Mouse (Mus musculus) brown adipose tissue, adult 24 weeks (tissue): ENCODE measurements around the gene Zcchc24. TPM values are rescaled to one million over a fixed set of nuclear protein-coding genes. Genes with fewer than 3 reads are reported as not detected.

Experiments
- H3K27ac ChIP-seq: fragments of 200-500 bp; replicated peaks from 2 replicates; pipeline ENCODE4 v1.5.1; 2012; ENCODE audit warnings: low read depth, mild to moderate bottlenecking, low read length
- H3K4me1 ChIP-seq: fragments of 200-500 bp; 2 replicates; pipeline ENCODE4 v1.6.1; 2012; ENCODE audit warnings: low read length, mixed read lengths; ENCODE audit not compliant: control insufficient read depth, insufficient read depth, insufficient read length
- H3K4me3 ChIP-seq: fragments of 200-500 bp; 2 replicates; pipeline ENCODE4 v1.5.1; 2012; ENCODE audit warnings: low read depth, mild to moderate bottlenecking, low read length, moderate library complexity; ENCODE audit not compliant: insufficient read depth
- polyA plus RNA-seq: library from polyadenylated mRNA; stranded (reverse); fragments of >200 nt; gene quantifications from 2 replicates; pipeline ENCODE4 v1.2.4, GENCODE M21; 2012; ENCODE audit not compliant: missing spikeins, insufficient read depth, insufficient read length

Zcchc24 gene
- polyA plus RNA-seq, 1 experiment: 42.1 TPM

- H3K4me1 ChIP-seq: peaks cover 20% of the 10 kb centered on the region
- H3K4me3 ChIP-seq: no peak overlapping the region
- H3K27ac ChIP-seq: no peak overlapping the region
Observed at GRCm38 (mm10) chr14:25725690-25726089, 43.1 kb downstream of the Zcchc24 start.

- H3K27ac ChIP-seq: 0 out of 2 replicates have a peak overlapping the region, but pooled peaks have one; percentile 16
- H3K4me3 ChIP-seq: no peak overlapping the region
- H3K4me1 ChIP-seq: peaks cover 20% of the 10 kb centered on the region
Observed at GRCm38 (mm10) chr14:25725032-25725497, 43.8 kb downstream of the Zcchc24 start.

- H3K4me1 ChIP-seq: peaks cover 19% of the 10 kb centered on the region
- no peak overlapping the region for H3K27ac ChIP-seq
- H3K4me3 ChIP-seq: no peak overlapping the region
Observed at GRCm38 (mm10) chr14:25720962-25721707, 47.7 kb downstream of the Zcchc24 start.

- H3K4me3 ChIP-seq: no peak overlapping the region
- H3K4me1 ChIP-seq: peaks cover 7% of the 10 kb centered on the region; the same call in 1 of the 2 replicates
- H3K27ac ChIP-seq: no peak overlapping the region
Observed at GRCm38 (mm10) chr14:25719371-25719770, 49.5 kb downstream of the Zcchc24 start.

GRCm38 (mm10) chr14:25718471-25718870 is 50.4 kb downstream of the Zcchc24 start:
- H3K4me3 ChIP-seq: no peak overlapping the region
- peaks cover 4% of the 10 kb centered on the region; the same call in 1 of the 2 replicates for H3K4me1 ChIP-seq
- H3K27ac ChIP-seq: no peak overlapping the region

GRCm38 (mm10) chr14:25717718-25718117 is 51.1 kb downstream of the Zcchc24 start:
- H3K27ac ChIP-seq: no peak overlapping the region
- no peak overlapping the region for H3K4me3 ChIP-seq
- peaks cover 4% of the 10 kb centered on the region; the same call in 1 of the 2 replicates for H3K4me1 ChIP-seq

- Histone ChIP-seq H3K4me1 (peaks cover 4% of the 10 kb centered on the region; the same call in 1 of the 2 replicates), H3K27ac (no peak overlapping the region), H3K4me3 (no peak overlapping the region)
Observed at GRCm38 (mm10) chr14:25716528-25716927, 52.3 kb downstream of the Zcchc24 start.

- Histone ChIP-seq H3K27ac (no peak overlapping the region), H3K4me1 (peaks cover 15% of the 10 kb centered on the region), H3K4me3 (no peak overlapping the region)
Observed at GRCm38 (mm10) chr14:25713443-25713842, 55.4 kb downstream of the Zcchc24 start.

- Histone ChIP-seq H3K4me3 (no peak overlapping the region), H3K4me1 (peaks cover 13% of the 10 kb centered on the region), H3K27ac (no peak overlapping the region)
Observed at GRCm38 (mm10) chr14:25711602-25712001, 57.2 kb downstream of the Zcchc24 start.

- H3K27ac ChIP-seq: no peak overlapping the region
- no peak overlapping the region for H3K4me3 ChIP-seq
- peaks cover 13% of the 10 kb centered on the region for H3K4me1 ChIP-seq
Observed at GRCm38 (mm10) chr14:25711177-25711576, 57.7 kb downstream of the Zcchc24 start.

- Histone ChIP-seq H3K4me1 (peaks cover 13% of the 10 kb centered on the region), H3K27ac (no peak overlapping the region), H3K4me3 (no peak overlapping the region)
Observed at GRCm38 (mm10) chr14:25710681-25711080, 58.2 kb downstream of the Zcchc24 start.

- 0 out of 2 replicates have a peak overlapping the region, but pooled peaks have one; percentile 80 for H3K27ac ChIP-seq
Observed at GRCm38 (mm10) chr14:25710073-25710472, 58.8 kb downstream of the Zcchc24 start.

GRCm38 (mm10) chr14:25708917-25709316 is 59.9 kb downstream of the Zcchc24 start:
- no peak overlapping the region for H3K4me3 ChIP-seq
- H3K27ac ChIP-seq: peak overlapping the region; percentile 80
- H3K4me1 ChIP-seq: peaks cover 13% of the 10 kb centered on the region

More at GRCm38 (mm10) chr14:25710073-25710472, 58.8 kb downstream of the Zcchc24 start:
- Histone ChIP-seq H3K4me1 (peaks cover 13% of the 10 kb centered on the region), H3K4me3 (no peak overlapping the region)

GRCm38 (mm10) chr14:25708451-25708850 is 60.4 kb downstream of the Zcchc24 start:
- Histone ChIP-seq H3K4me1 (peaks cover 13% of the 10 kb centered on the region), H3K4me3 (no peak overlapping the region), H3K27ac (peak overlapping the region; percentile 72)

- Histone ChIP-seq H3K27ac (peak overlapping the region; percentile 72), H3K4me3 (no peak overlapping the region), H3K4me1 (peaks cover 13% of the 10 kb centered on the region)
Observed at GRCm38 (mm10) chr14:25707691-25708181, 61.1 kb downstream of the Zcchc24 start.

- H3K4me1 ChIP-seq: no peaks in the 10 kb centered on the region
Observed at GRCm38 (mm10) chr14:25701986-25702385, 66.9 kb downstream of the Zcchc24 start.

More at GRCm38 (mm10) chr14:25701986-25702385, 66.9 kb downstream of the Zcchc24 start:
- no peak overlapping the region for H3K27ac ChIP-seq
- no peak overlapping the region for H3K4me3 ChIP-seq
